In the genomic region with DNA sequence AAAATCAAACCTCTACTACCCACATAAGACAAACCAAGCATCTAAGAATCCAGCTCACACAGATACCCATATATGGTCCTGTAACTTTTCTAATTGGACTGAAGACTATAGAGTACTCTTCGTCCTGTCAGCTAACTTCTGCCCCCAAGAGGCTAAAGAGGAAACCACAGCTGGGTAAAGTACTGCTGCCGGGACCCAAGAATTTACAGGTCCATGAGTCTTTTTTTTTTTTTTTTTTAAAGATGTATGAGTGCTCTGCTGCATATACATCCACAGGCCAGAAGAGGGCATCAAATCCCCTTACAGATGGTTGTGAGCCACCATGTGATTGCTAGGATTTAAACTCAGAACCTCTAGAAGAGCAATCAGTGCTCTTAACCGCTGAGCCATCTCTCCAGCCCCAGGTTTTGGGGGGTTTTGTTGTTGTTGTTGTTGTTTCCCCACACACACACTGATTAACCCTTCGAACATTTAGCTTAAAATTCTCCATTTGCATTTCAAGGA, we compare ENCODE assay signal across 8 mouse cellular contexts. TPM values are rescaled to one million over a fixed set of nuclear protein-coding genes. Genes with fewer than 3 reads are reported as not detected.
DNase-seq lines count a peak whose midpoint lies in the region; ATAC-seq and TF ChIP-seq lines count a peak whose summit lies in the region.

No protein-coding gene starts in this region.

- peaks cover 4% of the 10 kb centered on the region; the same call in 1 of the 2 replicates for H3K4me1 ChIP-seq in cerebellum, adult 2 months (ENCODE audit: control insufficient read depth, insufficient read depth, low read length)
- H3K4me1 ChIP-seq in lung, embryonic 15.5 days: peaks cover 14% of the 10 kb centered on the region

- H3K27me3 ChIP-seq in cerebellum, adult 2 months (ENCODE audit: control insufficient read depth, insufficient read depth, low read length): no peaks in the 10 kb centered on the region
- H3K27me3 ChIP-seq in lung, embryonic 15.5 days: no peaks in the 10 kb centered on the region

- peak; percentile 79 for DNase-seq in MN1 (ENCODE audit: low spot score)
- DNase-seq in cerebellum, adult 2 months: peak; percentile 58 to 69
- peak; percentile 86 for DNase-seq in forelimb bud, embryonic 11.5 days (ENCODE audit: low read depth, low spot score)
- peak; percentile 52 to 55 for DNase-seq in layer of hippocampus, adult 2 months (ENCODE audit: low spot score in 2 of 2)
- DNase-seq in thymus, postnatal 0 days (ENCODE audit: low spot score): peak; percentile 86

- ATAC-seq in hematopoietic stem cell, adult 5-6 weeks (replicated peaks in 1 of 2; ENCODE audit: insufficient read depth in 1 of 2, low FRiP score in 2 of 2, low TSS enrichment in 1 of 2, low read depth in 1 of 2, poor library complexity in 2 of 2, severe bottlenecking in 2 of 2): peak; percentile 58 to 60
- peak; percentile 46; the same call in 1 of the 2 replicates for ATAC-seq in lung, embryonic 15.5 days (ENCODE audit: borderline replicate concordance, extremely low read depth, low FRiP score, low TSS enrichment)
- ATAC-seq in neutrophil, adult 5-6 weeks (ENCODE audit: extremely low read depth, insufficient number of reproducible peaks, low FRiP score, poor library complexity, severe bottlenecking): peak; percentile 59

- peak overlapping the region; percentile 54 for H3K9ac ChIP-seq in lung, embryonic 15.5 days

- no peak for TF ChIP-seq POLR2A in cerebellum, adult 2 months (IDR thresholded peaks at IDR 0.05; ENCODE audit: borderline replicate concordance, insufficient read depth, low read length)

- H3K4me3 ChIP-seq in cerebellum, adult 2 months (replicated peaks; ENCODE audit: insufficient read depth, low read depth, low read length): peak overlapping the region; percentile 34
- peak overlapping the region; percentile 69 for H3K4me3 ChIP-seq in layer of hippocampus, adult 2 months
- H3K4me3 ChIP-seq in lung, embryonic 15.5 days: peak overlapping the region; percentile 55

- peak; percentile 11; the same call in 1 of the 2 replicates for TF ChIP-seq CTCF in cerebellum, adult 2 months (IDR thresholded peaks at IDR 0.05; ENCODE audit: borderline replicate concordance, insufficient read depth, low read depth, low read length)
- TF ChIP-seq CTCF in layer of hippocampus, adult 2 months (conservative IDR thresholded peaks at IDR 0.05): peak; percentile 81

- peaks cover 19% of the 10 kb centered on the region for H3K36me3 ChIP-seq in lung, embryonic 15.5 days

- no peak overlapping the region for H3K27ac ChIP-seq in cerebellum, adult 2 months (ENCODE audit: insufficient read depth, low read length)
- 0 out of 2 replicates have a peak overlapping the region, but pooled peaks have one; percentile 59 for H3K27ac ChIP-seq in layer of hippocampus, adult 2 months
- peak overlapping the region; percentile 73 for H3K27ac ChIP-seq in lung, embryonic 15.5 days

- H3K9me3 ChIP-seq in lung, embryonic 15.5 days: no peaks in the 10 kb centered on the region

- WGBS in cerebellum, adult 2 months: 2% methylated on average over 4 of the region's 4 CpGs
- under 1% methylated on average over 4 of the region's 4 CpGs for WGBS in lung, embryonic 15.5 days

- peak overlapping the region; percentile 74 for H3K4me2 ChIP-seq in lung, embryonic 15.5 days

RNA-seq across cellular contexts. Expression of gene Mettl17, which starts 1.1 kb away (rescaled TPM):
- polyA plus RNA-seq in cerebellum, adult 2 months (2012; rRNA removed): 52.5 and 55.4 TPM in 2 replicates
- total RNA-seq in hematopoietic stem cell, adult 5-6 weeks (2017): 16.8 and 25.1 TPM in 2 replicates
- total RNA-seq in layer of hippocampus, adult 2 months (2021): 10 to 100 TPM; 31.6 to 40.5 TPM
- polyA plus RNA-seq in lung, embryonic 15.5 days (2015; fragmentation: Nextera tagmentation; extraction: Ambion mirVana): 40.0 and 40.1 TPM in 2 replicates
- total RNA-seq in neutrophil, adult 5-6 weeks (2017): 23.1 and 25.8 TPM in 2 replicates
- 41.9 and 50.0 TPM in 2 replicates for polyA plus RNA-seq in thymus, postnatal 0 days (2015; fragmentation: Nextera tagmentation; extraction: Ambion mirVana)

RNA-seq across cellular contexts. Expression of gene Slc39a2, which starts 9.1 kb away (rescaled TPM):
- 13.8 and 15.0 TPM in 2 replicates for polyA plus RNA-seq in cerebellum, adult 2 months (2012; rRNA removed)
- not detected in 2 replicates for total RNA-seq in hematopoietic stem cell, adult 5-6 weeks (2017)
- total RNA-seq in layer of hippocampus, adult 2 months (2021): 10 to 100 TPM in 1 of 2 experiments, 1 to 10 TPM in 1; 8.2 to 10.1 TPM
- polyA plus RNA-seq in lung, embryonic 15.5 days (2015; fragmentation: Nextera tagmentation; extraction: Ambion mirVana): 0.34 and 0.38 TPM in 2 replicates
- total RNA-seq in neutrophil, adult 5-6 weeks (2017): 0.37 and 0.58 TPM in 2 replicates
- 0.14 and 0.26 TPM in 2 replicates for polyA plus RNA-seq in thymus, postnatal 0 days (2015; fragmentation: Nextera tagmentation; extraction: Ambion mirVana)

RNA-seq across cellular contexts. Expression of gene Ear6, which starts 30.1 kb away (rescaled TPM):
- not detected in 2 replicates for polyA plus RNA-seq in cerebellum, adult 2 months (2012; rRNA removed)
- total RNA-seq in hematopoietic stem cell, adult 5-6 weeks (2017): 3.5 and 20.1 TPM in 2 replicates
- not detected for total RNA-seq in layer of hippocampus, adult 2 months (2021)
- not detected in 2 replicates for polyA plus RNA-seq in lung, embryonic 15.5 days (2015; fragmentation: Nextera tagmentation; extraction: Ambion mirVana)
- not detected in 2 replicates for total RNA-seq in neutrophil, adult 5-6 weeks (2017)
- polyA plus RNA-seq in thymus, postnatal 0 days (2015; fragmentation: Nextera tagmentation; extraction: Ambion mirVana): 0.24 and 0.47 TPM in 2 replicates

RNA-seq across cellular contexts. Expression of gene Ndrg2, which starts 30.4 kb away (rescaled TPM):
- polyA plus RNA-seq in cerebellum, adult 2 months (2012; rRNA removed): 997 and 1,033 TPM in 2 replicates
- 4.1 and 8.0 TPM in 2 replicates for total RNA-seq in hematopoietic stem cell, adult 5-6 weeks (2017)
- total RNA-seq in layer of hippocampus, adult 2 months (2021): 100 to 1,000 TPM; 894 to 934 TPM
- polyA plus RNA-seq in lung, embryonic 15.5 days (2015; fragmentation: Nextera tagmentation; extraction: Ambion mirVana): 60.6 and 63.7 TPM in 2 replicates
- total RNA-seq in neutrophil, adult 5-6 weeks (2017): 0.74 and 4.7 TPM in 2 replicates
- polyA plus RNA-seq in thymus, postnatal 0 days (2015; fragmentation: Nextera tagmentation; extraction: Ambion mirVana): 14.8 and 16.6 TPM in 2 replicates

RNA-seq across cellular contexts. Expression of gene Tppp2, which starts 34.6 kb away (rescaled TPM):
- not detected in 2 replicates for polyA plus RNA-seq in cerebellum, adult 2 months (2012; rRNA removed)
- not detected in 2 replicates for total RNA-seq in hematopoietic stem cell, adult 5-6 weeks (2017)
- not detected for total RNA-seq in layer of hippocampus, adult 2 months (2021)
- polyA plus RNA-seq in lung, embryonic 15.5 days (2015; fragmentation: Nextera tagmentation; extraction: Ambion mirVana): not detected in 2 replicates
- total RNA-seq in neutrophil, adult 5-6 weeks (2017): not detected in 2 replicates
- polyA plus RNA-seq in thymus, postnatal 0 days (2015; fragmentation: Nextera tagmentation; extraction: Ambion mirVana): not detected in 2 replicates
